Mouse (Mus musculus) testis, adult 2 months (tissue): ENCODE measurements around the gene Mrpl51.

Experiments
- CTCF ChIP-seq: fragments of 200-500 bp; IDR thresholded peaks from 2 replicates; pipeline ENCODE4 v1.5.1; 2012; ENCODE audit warnings: low read depth, mild to moderate bottlenecking, inconsistent platforms, low read length, moderate library complexity; ENCODE audit not compliant: control insufficient read depth, insufficient read depth, insufficient replicate concordance
- POLR2A ChIP-seq: fragments of 200-500 bp; IDR thresholded peaks from 2 replicates; pipeline ENCODE4 v1.6.1; 2012; ENCODE audit warnings: low read depth, mild to moderate bottlenecking, inconsistent platforms, low read length, moderate library complexity; ENCODE audit not compliant: control insufficient read depth

DNA sequence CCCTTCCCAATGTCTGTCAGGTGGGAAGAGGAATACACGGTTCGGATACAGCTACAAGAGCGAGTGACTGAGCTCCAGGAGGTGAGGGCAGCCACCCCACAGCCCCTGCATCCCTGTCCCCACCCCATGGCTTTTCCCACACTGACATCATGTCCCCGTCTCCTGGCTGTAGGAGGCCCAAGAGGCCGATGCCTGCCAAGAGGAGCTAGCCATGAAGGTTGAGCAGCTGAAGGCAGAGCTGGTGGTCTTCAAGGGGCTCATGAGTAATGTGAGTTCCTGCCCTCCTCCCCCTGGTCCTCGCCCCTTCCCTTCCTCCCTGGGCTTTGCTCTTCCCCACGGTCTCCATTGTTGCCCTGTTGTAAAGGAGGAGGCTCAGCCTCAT, 42.0 kb upstream of the Mrpl51 start:
- TF ChIP-seq POLR2A (no peak), CTCF (no peak)
